Mouse (Mus musculus) neural tube, embryonic 15.5 days (tissue): ENCODE measurements at regions not wholly inside any gene's neighbourhood (a gene's known extent, or its start where the extent isn't known, plus 50 kb on each side); places are given as distances from the start of the nearest gene placed in this dataset.

Experiments used
- ATAC-seq: fragments of 200-750 bp; cut with Nextera tagmentation; 2 replicates; pipeline ENCODE4 v1.8.0; 2017; ENCODE audit warnings: mild to moderate bottlenecking, moderate TSS enrichment, moderate library complexity; ENCODE audit not compliant: low FRiP score
- H3K27ac ChIP-seq: fragments of 300-500 bp; sonication (generic); replicated peaks from 2 replicates; pipeline ENCODE4 v1.5.1; 2015; ENCODE audit warnings: mild to moderate bottlenecking, inconsistent platforms
- H3K27me3 ChIP-seq: fragments of 300-500 bp; sonication (generic); replicated peaks from 2 replicates; pipeline ENCODE4 v1.6.1; 2015; ENCODE audit warnings: inconsistent platforms
- H3K36me3 ChIP-seq: fragments of 300-500 bp; sonication (generic); 2 replicates; pipeline ENCODE4 v1.6.1; 2015; ENCODE audit warnings: inconsistent platforms
- H3K4me1 ChIP-seq: fragments of 300-500 bp; sonication (generic); 2 replicates; pipeline ENCODE4 v1.6.1; 2015; ENCODE audit warnings: inconsistent platforms
- H3K4me2 ChIP-seq: fragments of 300-500 bp; sonication (generic); 2 replicates; pipeline ENCODE4 v1.6.1; 2015; ENCODE audit warnings: inconsistent platforms, mild to moderate bottlenecking, moderate library complexity
- H3K4me3 ChIP-seq: fragments of 300-500 bp; sonication (generic); replicated peaks from 2 replicates; pipeline ENCODE4 v1.5.1; 2015; ENCODE audit warnings: mild to moderate bottlenecking, inconsistent platforms
- H3K9ac ChIP-seq: fragments of 300-500 bp; sonication (generic); replicated peaks from 2 replicates; pipeline ENCODE4 v1.6.1; 2015; ENCODE audit warnings: mild to moderate bottlenecking, inconsistent platforms
- H3K9me3 ChIP-seq: fragments of 300-500 bp; sonication (generic); replicated peaks from 2 replicates; pipeline ENCODE4 v1.6.1; 2016; ENCODE audit warnings: inconsistent platforms
- WGBS: fragments of 180-500 bp; shearing (Covaris S2); methylation state at CpG from one replicate; pipeline ENCODE4 v1.1.7; 2015; ENCODE audit warnings: mixed read lengths; 5-methylcytosine and 5-hydroxymethylcytosine counted together

- Histone ChIP-seq H3K4me1 (no peaks in the 10 kb centered on the region), H3K4me2 (no peak overlapping the region), H3K9me3 (no peaks in the 10 kb centered on the region), H3K4me3 (no peak overlapping the region), H3K27me3 (no peaks in the 10 kb centered on the region), H3K27ac (no peak overlapping the region), H3K9ac (no peak overlapping the region), H3K36me3 (no peaks in the 10 kb centered on the region)
- 84% methylated on average over 6 of the region's 6 CpGs for WGBS
- no peak for ATAC-seq
These were observed 183.6 kb upstream of the Rad23b start for GRCm38 (mm10) chr4:55166266-55166665.

- ATAC-seq: no peak
These were observed 180.8 kb upstream of the Rad23b start for GRCm38 (mm10) chr4:55169063-55169462.

GRCm38 (mm10) chr4:55172334-55172891 is 177.4 kb upstream of the Rad23b start:
- ATAC-seq: no peak
- Histone ChIP-seq H3K4me3 (no peak overlapping the region), H3K9me3 (no peaks in the 10 kb centered on the region), H3K36me3 (no peaks in the 10 kb centered on the region), H3K4me1 (no peaks in the 10 kb centered on the region), H3K27me3 (no peaks in the 10 kb centered on the region), H3K4me2 (no peak overlapping the region), H3K9ac (no peak overlapping the region), H3K27ac (no peak overlapping the region)
- WGBS: 89% methylated on average over 6 of the region's 6 CpGs

More at GRCm38 (mm10) chr4:55169063-55169462, 180.8 kb upstream of the Rad23b start:
- H3K4me2 ChIP-seq: no peak overlapping the region
- H3K9ac ChIP-seq: no peak overlapping the region
- no peaks in the 10 kb centered on the region for H3K4me1 ChIP-seq
- H3K36me3 ChIP-seq: no peaks in the 10 kb centered on the region
- no peak overlapping the region for H3K27ac ChIP-seq
- WGBS: 88% methylated on average over 7 of the region's 7 CpGs
- H3K9me3 ChIP-seq: no peaks in the 10 kb centered on the region
- no peak overlapping the region for H3K4me3 ChIP-seq
- no peaks in the 10 kb centered on the region for H3K27me3 ChIP-seq

- H3K4me3 ChIP-seq: no peak overlapping the region
- no peak overlapping the region for H3K4me2 ChIP-seq
- H3K4me1 ChIP-seq: no peaks in the 10 kb centered on the region
- no peaks in the 10 kb centered on the region for H3K36me3 ChIP-seq
- 72% methylated on average over 3 of the region's 3 CpGs for WGBS
- no peak for ATAC-seq
- no peaks in the 10 kb centered on the region for H3K9me3 ChIP-seq
- H3K27ac ChIP-seq: no peak overlapping the region
- H3K9ac ChIP-seq: no peak overlapping the region
- H3K27me3 ChIP-seq: no peaks in the 10 kb centered on the region
These were observed 173.8 kb upstream of the Rad23b start for GRCm38 (mm10) chr4:55176026-55176425.

GRCm38 (mm10) chr4:55179456-55179855 is 170.4 kb upstream of the Rad23b start:
- Histone ChIP-seq H3K9me3 (no peaks in the 10 kb centered on the region), H3K4me2 (no peak overlapping the region), H3K9ac (no peak overlapping the region), H3K4me1 (no peaks in the 10 kb centered on the region), H3K4me3 (no peak overlapping the region), H3K27ac (no peak overlapping the region), H3K27me3 (no peaks in the 10 kb centered on the region), H3K36me3 (no peaks in the 10 kb centered on the region)
- WGBS: 57% methylated on average over 2 of the region's 2 CpGs
- no peak for ATAC-seq

- WGBS: 65% methylated on average over 3 of the region's 3 CpGs
- ATAC-seq: no peak
- no peak overlapping the region for H3K9ac ChIP-seq
- no peak overlapping the region for H3K27ac ChIP-seq
- H3K4me2 ChIP-seq: no peak overlapping the region
- no peaks in the 10 kb centered on the region for H3K27me3 ChIP-seq
- H3K4me1 ChIP-seq: no peaks in the 10 kb centered on the region
- no peaks in the 10 kb centered on the region for H3K9me3 ChIP-seq
- no peaks in the 10 kb centered on the region for H3K36me3 ChIP-seq
- H3K4me3 ChIP-seq: no peak overlapping the region
These were observed 166.3 kb upstream of the Rad23b start for GRCm38 (mm10) chr4:55183519-55183918.

- H3K4me3 ChIP-seq: no peak overlapping the region
- H3K27me3 ChIP-seq: no peaks in the 10 kb centered on the region
- H3K9ac ChIP-seq: no peak overlapping the region
- no peaks in the 10 kb centered on the region for H3K9me3 ChIP-seq
- no peaks in the 10 kb centered on the region for H3K4me1 ChIP-seq
- no peak overlapping the region for H3K27ac ChIP-seq
- 84% methylated on average over 7 of the region's 7 CpGs for WGBS
- no peak overlapping the region for H3K4me2 ChIP-seq
- H3K36me3 ChIP-seq: no peaks in the 10 kb centered on the region
- ATAC-seq: no peak
These were observed 161.1 kb upstream of the Rad23b start for GRCm38 (mm10) chr4:55188716-55189115.

- Histone ChIP-seq H3K4me3 (no peak overlapping the region), H3K9me3 (no peaks in the 10 kb centered on the region), H3K27me3 (no peaks in the 10 kb centered on the region), H3K9ac (no peak overlapping the region), H3K4me2 (no peak overlapping the region), H3K27ac (no peak overlapping the region), H3K36me3 (no peaks in the 10 kb centered on the region), H3K4me1 (no peaks in the 10 kb centered on the region)
- no peak for ATAC-seq
- 78% methylated on average over 6 of the region's 6 CpGs for WGBS
These were observed 159.3 kb upstream of the Rad23b start for GRCm38 (mm10) chr4:55190586-55190985.

- no peaks in the 10 kb centered on the region for H3K27me3 ChIP-seq
- no peak overlapping the region for H3K27ac ChIP-seq
- no peak overlapping the region for H3K4me2 ChIP-seq
- H3K9ac ChIP-seq: no peak overlapping the region
- H3K4me1 ChIP-seq: no peaks in the 10 kb centered on the region
- no peak overlapping the region for H3K4me3 ChIP-seq
- no peaks in the 10 kb centered on the region for H3K9me3 ChIP-seq
- no peak for ATAC-seq
- WGBS: 95% methylated on average over 1 of the region's 1 CpGs
- no peaks in the 10 kb centered on the region for H3K36me3 ChIP-seq
These were observed 155.8 kb upstream of the Rad23b start for GRCm38 (mm10) chr4:55194061-55194460.

- no peaks in the 10 kb centered on the region for H3K4me1 ChIP-seq
- H3K9me3 ChIP-seq: no peaks in the 10 kb centered on the region
- 73% methylated on average over 4 of the region's 4 CpGs for WGBS
- no peak overlapping the region for H3K9ac ChIP-seq
- H3K36me3 ChIP-seq: no peaks in the 10 kb centered on the region
- H3K27me3 ChIP-seq: no peaks in the 10 kb centered on the region
- H3K4me2 ChIP-seq: no peak overlapping the region
- no peak overlapping the region for H3K27ac ChIP-seq
- H3K4me3 ChIP-seq: no peak overlapping the region
- ATAC-seq: no peak
These were observed 155.3 kb upstream of the Rad23b start for GRCm38 (mm10) chr4:55194552-55194951.

- Histone ChIP-seq H3K27ac (no peak overlapping the region), H3K36me3 (no peaks in the 10 kb centered on the region), H3K9ac (no peak overlapping the region), H3K4me2 (no peak overlapping the region), H3K27me3 (peaks cover 3% of the 10 kb centered on the region; the same call in 1 of the 2 replicates), H3K9me3 (no peaks in the 10 kb centered on the region), H3K4me3 (no peak overlapping the region), H3K4me1 (peaks cover 11% of the 10 kb centered on the region)
- 58% methylated on average over 20 of the region's 20 CpGs for WGBS
- ATAC-seq: no peak
These were observed 145.8 kb upstream of the Rad23b start for GRCm38 (mm10) chr4:55203731-55204710.

GRCm38 (mm10) chr4:55206226-55206625 is 143.6 kb upstream of the Rad23b start:
- H3K4me2 ChIP-seq: no peak overlapping the region
- no peak overlapping the region for H3K4me3 ChIP-seq
- H3K9me3 ChIP-seq: no peaks in the 10 kb centered on the region
- 89% methylated on average over 3 of the region's 3 CpGs for WGBS
- H3K36me3 ChIP-seq: no peaks in the 10 kb centered on the region
- H3K4me1 ChIP-seq: peaks cover 14% of the 10 kb centered on the region
- no peak for ATAC-seq
- peaks cover 3% of the 10 kb centered on the region; the same call in 1 of the 2 replicates for H3K27me3 ChIP-seq
- H3K27ac ChIP-seq: no peak overlapping the region
- H3K9ac ChIP-seq: no peak overlapping the region
